Mouse (Mus musculus) fibroblast of lung, adult 2 months (primary cell): ENCODE measurements around the gene Slfn5.
"Not testable (repeated sequence)": the region's sequence is repeated elsewhere in the genome, so short reads cannot be mapped to it uniquely, and the experiment has no call there.

ENCODE experiments used
- DNase-seq: peaks from one replicate; pipeline ENCODE4 v3.0.0-alpha.2; 2011; ENCODE audit warnings: low read depth

The Slfn5 gene

DNA sequence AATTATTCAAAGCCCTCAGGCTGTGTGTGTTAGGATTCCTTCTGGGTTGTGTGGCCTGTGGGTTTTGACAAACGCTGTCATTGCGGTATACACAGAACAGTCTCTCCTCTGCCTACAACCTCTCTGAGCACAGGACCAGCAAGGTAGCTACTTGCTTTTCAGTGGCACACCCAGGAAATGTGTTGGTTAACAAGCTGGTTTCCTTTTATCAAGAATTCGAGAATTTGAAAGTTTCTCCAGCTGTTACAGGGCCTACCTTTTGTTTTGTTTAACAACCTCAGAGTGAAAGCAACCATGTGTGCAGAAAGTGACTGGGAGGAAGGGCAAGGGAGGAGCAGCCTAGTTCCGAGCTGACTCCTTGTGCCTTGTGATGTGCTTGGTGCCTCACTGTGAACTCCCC, 3.7 kb upstream of the Slfn5 start:
- no peak for DNase-seq

DNA sequence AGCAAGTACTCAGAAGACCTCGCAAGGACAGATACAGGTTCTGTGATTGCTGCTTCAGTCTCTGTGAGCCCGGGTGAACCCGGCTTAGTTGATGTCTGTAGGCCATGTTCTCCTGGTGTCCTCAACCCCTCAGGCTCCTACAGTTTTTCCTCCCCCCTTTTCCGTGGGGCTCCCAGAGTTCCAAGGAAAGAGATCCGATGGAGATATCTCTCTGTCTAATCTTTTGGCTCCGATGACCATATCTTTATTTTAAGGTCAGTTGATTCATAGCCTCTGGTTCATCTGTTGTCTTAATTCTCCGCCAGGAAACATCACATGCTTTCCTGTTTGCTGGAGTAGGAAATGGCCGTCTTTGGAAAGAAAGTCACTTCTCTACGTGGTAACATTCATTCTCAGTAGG, 2.1 kb upstream of the Slfn5 start:
- DNase-seq, result no peak

DNA sequence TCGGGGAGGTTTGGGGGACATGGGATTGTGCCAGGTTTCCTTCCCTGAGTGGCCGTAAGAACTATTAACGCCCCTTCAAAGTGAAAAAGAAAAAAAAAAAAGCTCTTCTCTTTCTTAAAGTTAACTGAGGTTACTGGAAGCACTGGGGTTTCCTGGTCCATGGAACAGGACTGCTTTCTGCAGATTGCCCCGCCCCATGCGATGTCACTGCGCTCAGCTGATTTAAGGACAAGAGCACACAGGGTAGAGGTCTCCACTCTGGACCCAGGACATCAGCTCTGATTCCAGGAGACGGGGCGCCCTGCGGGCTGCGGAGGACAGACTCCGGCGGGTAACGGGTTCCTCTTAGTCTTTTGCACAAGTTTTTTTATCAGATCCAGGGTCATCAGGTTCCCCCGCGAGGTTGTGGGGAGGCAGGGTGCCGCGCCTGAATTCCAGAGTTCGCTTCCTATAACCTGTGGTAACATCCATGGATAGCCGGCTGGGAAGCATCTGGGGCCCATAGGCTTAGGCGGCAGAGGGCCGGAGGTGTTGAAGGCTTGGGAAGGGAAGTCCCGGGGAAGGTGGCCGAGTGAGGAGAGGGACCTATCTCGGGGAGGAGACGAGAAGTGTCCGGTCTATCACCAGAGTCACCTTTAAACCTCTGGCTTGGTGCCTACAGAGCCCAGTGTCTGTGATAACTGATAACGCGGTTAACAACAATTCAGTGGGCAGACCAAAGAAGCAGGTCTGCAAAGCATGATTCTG, 889 bp downstream of the Slfn5 start:
- no peak for DNase-seq

DNA sequence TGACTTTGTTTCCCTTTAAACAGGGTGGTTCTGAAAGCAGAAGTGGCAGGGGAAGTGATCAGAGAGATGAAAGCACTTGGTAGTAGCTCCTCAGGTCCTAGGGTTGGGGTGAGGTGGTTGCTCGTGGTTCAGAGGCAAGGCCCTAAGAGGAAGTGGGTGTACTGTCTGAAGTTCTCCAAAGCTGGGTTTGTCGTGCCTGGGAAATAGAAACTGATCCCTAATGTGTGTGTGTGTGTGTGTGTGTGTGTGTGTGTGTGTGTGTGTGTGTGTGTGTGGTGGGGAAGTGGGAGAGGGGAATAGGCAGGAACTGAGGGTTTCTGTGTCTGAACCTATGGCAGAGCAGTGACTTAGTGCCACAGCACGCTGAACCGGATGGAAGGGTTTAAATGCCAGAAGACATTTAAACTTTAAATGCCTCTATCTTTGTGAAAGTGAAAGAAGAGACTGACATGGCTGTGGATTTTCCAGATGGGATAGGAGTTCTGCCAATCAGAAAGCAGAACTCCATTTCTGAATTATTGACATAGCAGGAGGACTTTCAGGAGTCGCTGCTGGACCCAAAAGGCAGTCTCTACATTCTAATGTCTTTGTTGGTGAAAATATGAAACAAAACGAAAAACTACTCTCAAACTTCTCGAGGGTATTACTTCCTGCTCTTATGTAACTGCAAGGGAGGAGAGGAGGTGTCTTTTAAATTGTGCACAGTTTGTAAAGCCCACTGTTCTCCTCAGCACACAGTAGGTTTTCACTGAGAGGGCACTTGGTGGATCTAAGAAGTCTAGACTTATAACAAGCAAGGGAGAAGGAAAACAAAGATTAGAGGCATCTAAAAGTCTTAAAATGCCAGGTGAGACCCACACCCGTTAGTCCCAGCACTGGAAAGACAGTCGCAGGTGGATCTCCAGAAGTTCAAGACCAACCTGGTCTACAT, 1.7 kb downstream of the Slfn5 start:
- DNase-seq, result no peak

DNA sequence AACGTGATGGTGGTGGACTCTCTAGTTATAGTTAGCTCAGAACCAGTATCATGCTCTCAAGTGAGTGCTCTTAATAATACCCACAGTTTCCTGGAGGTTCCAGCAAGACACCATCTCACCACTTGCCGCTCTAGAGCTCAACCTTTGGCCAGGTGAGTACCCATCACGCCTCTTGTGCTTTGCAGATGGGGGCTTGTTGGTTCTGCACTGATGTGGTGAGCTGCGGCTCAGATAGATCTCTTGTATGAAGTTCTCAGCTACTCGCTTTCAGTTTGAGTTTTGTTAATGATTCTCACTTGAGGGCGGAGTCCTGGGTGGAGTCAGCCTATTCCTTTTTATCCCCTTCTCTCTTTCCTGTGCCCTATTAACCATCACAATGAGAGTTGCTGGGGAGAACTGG, 3.5 kb downstream of the Slfn5 start:
- no peak for DNase-seq

DNA sequence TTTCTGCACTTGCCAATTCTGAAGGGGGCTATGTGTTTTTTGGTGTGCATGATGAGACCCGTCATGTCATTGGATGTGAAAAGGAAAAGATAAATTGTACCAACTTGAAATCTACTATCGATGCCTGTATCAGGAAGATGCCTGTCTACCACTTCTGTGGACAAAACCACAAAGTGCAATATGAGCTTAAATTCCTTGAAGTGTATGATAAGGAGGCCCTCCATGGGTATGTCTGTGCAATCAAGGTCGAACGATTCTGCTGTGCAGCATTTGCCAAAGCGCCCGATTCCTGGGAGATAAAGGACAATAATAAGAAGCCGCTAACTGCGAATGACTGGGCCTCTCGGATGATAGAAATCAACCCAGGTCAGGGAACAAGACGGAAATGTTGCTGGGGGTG, 5.8 kb downstream of the Slfn5 start:
- DNase-seq, result no peak

DNA sequence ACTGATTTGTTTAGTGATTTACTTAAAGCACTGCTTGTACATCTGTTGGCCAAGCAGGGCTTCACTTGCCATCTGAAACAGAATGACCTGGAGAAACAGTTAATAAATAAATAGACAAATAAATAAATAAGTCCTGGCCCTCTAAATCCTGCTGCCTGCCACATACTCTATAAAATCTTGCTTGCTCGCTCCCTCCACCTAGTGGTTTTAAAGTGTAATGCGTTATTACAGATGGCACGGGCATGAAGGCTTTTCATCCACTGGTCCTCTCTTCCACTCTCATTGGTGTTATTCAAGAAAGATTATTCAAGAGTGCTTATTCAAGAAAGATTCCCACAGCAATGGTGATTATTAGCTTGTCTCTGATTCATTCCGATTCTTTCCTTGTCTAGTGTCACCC, 8.5 kb downstream of the Slfn5 start:
- DNase-seq, result peak; percentile 15

DNA sequence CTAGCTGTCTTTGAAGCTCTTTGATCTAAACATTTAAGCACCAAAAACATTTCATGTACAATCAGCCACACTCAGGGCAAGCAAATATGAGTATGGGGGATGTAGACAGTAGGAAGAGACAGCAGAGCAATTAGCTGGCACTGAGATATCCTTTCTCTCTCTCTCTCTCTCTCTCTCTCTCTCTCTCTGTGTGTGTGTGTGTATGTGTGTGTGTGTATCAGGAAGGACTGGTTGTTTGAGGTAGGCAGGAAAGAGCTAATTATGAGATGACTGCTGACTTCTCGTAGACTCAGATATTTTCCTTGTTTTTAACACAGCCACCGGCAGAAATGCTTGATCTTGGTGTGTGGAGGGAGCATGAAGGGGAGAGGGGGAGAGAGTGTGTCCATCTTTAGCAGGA, 10.6 kb downstream of the Slfn5 start:
- no peak for DNase-seq

DNA sequence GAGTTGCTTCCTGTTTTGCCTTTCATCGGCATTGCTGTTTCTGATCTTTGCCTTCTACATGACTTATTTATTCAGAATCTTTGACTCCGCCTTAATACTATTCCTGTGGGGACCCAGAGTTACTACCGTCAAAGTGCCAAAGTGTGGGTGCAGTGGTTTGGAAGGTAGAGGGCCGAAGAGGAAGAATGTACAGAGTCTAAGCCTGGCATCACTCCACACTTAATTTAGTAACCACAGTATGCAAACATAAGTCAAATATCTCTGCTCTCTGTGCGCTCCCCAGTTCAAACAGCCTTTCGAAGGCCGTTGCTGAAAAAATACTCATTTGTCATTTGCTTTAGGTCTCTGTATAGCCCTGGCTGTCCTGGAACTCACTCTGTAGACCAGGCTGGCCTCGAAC, 11.1 kb downstream of the Slfn5 start:
- DNase-seq, result no peak

DNA sequence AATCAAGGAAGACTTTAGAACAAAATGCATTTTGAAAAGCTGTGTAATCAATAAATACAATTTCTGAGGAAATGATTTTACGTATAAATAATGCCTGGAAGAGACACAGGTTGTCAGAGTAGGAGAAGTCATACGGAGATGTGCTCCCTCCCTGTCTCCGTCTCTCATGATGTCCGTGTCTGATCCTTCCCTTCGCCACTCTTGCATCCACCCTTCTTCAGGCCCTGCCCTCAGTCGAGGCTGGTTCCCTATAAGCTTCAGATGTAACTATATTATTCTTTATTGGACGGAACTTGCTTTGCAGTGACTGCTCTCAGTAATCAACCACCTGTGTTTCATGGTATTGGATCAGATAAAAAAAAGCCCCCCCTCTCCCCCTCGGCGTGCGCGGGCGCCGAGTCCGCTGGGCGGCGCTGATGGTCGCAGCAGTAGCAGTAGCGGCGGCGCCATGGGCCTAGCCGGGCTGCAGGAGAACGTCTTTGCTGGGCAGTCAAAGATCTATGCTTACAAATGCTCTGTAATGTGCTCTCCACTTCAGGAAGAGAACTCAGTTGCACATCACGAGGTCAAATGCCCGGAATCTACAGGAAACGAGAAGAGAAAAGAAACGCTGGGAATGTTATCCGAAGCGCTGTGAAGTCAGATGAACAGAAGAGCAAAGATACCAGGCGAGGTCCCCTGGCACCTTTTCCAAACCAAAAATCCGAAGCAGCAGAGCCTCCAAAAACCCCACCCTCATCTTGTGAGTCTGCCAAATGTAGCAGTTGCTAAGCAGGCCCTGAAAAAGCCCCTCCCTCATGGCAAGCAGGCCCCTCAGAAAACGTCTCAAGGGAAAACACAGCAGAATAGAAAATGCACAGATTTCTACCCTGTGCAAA, 19.8 kb downstream of the Slfn5 start:
- peak; percentile 18 for DNase-seq

DNA sequence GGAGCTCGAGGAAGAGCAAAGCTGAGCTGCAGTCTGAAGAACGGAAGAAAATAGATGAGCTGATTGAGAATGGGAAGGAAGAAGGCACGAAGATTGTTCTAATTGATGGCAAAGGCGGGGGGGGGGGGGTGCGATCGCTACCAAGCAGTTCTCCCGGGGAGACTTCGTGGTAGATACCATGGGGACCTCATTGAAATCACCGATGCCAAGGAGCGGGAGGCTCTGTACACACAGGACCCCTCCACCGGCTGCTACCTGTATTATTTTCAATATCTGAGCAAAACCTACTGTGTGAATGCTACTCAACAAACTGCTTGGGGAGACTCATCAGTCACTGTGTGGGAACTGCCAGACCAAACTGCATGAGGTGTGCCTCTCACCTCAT, 20.4 kb downstream of the Slfn5 start:
- no peak for DNase-seq

DNA sequence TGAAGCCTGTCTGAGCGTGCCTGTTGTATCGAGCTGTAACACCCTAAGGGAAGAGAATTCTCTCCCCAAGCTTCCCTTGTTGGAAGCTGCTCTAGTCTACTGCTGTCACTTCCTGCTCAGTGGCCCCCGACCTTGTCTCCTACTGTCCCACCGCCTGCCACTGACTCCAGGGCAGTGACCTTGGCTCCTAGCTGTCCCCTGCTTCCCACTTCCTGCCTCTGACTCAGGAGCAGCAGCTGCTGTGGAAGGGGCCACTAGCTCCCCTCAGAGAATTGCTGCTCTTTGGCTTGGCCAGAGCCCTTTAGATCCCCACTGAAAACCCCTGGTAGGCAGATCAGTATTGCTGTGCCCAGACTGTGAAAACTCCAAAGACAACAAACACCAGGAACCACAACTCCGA, 22.8 kb downstream of the Slfn5 start:
- peak; percentile 14 for DNase-seq

DNA sequence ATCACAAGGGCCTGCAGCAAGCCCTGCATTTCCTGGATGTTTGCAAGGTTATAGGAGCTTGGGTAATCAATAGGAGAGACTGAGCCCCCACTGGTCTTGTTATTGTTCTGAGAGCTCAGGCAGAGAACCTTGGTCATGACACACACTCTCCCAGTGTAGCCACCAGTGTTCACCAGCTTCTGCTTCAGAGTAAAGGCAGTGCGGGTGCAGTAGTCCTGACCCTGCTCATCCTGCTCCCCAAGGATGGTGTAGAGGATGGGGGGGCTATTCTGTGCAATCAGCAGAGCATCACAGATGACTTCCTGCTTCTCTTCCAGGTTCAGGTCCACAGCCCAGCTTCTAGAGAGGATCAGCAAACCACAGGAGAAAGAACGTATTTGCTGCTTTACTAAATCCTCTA, 31.3 kb downstream of the Slfn5 start:
- DNase-seq, result not testable (repeated sequence)

DNA sequence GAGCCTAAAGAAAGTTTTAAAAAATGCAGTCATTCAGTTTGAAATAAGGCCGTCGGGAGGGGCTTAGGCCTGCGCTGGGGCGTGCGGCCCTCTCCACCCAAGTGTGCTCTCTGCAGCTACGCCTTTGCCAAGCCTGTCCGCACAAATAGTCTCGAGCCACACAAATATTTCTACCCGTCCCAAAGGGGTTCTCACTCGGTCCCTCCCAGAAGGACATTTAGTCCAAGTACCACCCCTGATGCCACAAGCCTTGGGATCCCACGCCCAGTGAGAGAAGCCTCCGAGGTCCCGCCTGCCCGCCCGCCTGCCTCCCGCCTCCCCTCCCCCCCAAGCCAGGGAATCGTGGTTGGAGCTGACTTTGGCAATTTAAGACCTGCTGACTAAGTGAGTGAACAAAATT, 32.0 kb downstream of the Slfn5 start:
- no peak for DNase-seq

DNA sequence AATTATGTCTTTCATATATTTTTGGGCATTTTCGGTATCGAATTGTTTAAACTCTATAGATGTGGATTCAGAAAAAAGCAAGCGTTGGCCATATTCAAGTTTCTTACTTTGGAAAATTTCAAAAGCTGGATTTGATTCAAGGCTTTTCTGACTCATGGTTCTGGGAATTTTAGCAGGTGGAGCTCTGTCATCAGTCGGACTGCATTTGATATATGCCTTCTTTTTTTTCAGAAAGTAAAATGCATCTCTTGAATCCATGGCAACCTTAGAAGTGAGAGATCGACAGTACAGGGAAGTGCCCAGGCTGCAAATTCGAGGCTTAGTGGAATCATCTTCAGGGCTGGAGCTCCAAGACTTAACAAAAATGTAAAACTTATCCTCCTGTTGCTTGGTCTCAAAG, 36.5 kb downstream of the Slfn5 start:
- DNase-seq, result no peak

DNA sequence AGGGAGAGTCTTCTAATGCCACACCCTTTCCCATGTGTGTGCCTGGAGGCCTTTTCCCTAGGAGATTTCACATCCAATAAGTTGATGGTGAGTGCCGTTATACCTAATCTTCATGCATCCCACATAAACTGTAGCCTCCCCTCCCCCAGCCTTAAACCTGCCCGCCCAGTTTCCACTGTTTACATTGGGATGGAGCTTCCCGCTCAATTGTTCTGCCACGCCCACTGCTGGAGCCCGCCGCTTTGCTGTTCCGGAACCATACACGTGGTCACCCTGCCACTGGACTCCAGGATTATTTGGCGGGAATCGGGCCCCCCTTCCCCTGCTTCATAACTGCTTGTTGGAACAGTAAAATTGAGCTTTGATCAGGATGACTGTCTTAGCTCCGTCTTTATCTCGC, 38.2 kb downstream of the Slfn5 start:
- DNase-seq, result no peak

DNA sequence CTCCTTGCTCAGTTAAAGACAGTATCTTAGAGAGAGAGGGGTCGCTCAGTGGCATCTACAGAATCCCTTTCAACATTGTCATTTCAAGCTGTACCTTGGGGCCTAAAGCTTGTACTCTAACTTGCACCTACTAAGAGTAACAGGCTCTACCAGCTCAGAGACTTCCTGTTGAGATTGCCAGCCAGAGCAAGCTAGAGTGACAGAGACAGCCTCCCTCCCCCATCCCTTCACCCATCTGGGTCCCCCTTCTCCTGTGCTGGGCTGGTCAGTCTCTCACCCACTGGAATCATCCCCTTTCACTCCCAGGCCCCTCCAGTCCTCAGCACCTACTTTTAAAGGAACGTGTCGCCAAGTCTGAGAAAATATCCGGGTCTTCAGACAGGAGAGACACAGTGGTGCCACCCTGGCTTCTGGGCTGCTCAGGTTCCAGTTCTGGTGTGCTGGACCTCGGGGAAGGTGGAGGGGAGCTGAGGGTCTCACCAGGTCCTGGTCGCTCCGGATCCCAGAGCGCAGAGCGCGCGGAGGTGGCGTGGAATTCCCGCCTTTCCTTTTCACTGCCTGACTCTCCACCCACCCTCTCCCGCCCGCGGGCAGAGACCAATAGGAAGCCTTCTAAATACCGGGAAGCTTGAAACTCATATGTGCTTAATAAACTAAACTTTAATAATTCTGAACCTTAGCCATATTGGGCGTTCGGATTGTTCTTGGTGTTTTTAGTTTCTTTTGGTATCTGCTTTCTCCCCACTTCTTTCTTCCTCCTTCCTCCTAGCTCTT, 39.6 kb downstream of the Slfn5 start:
- DNase-seq, result peak; percentile 29

DNA sequence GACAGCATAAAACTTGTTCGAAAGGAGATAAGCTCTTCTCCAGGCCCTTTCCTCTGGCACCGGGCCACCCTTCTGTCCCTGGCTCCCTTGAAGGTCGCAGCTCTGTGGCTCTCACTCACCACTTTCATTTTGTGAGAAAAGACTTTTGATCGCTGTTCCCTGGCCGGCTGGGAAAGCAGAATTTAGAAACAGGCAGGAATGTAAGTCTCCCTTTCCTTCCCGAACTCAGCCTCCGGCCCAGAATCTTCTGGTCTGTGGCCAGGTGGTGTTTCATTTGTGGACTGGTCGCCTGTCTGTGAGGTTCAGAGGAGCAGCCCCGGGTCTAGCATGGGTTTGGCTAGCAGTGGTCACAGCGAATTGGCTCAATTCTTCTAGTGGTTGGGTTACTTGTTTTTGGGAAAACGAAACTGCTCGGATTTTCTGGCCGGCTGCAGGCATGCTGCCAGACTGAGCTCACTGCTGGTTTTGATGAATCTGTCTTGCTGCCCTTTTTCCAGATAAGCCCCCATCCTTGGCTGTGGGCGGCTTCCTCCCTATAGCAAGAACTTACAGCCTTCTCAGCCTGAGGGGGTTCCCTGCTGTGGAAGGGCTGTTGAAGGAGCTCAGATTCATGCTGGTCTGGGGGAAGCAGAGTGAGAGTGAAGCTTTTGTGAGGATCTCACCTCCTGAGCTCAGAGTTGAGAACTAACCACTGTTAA, 40.5 kb downstream of the Slfn5 start, which contains the start of gene Slfn9:
Gene Slfn9 (minus strand): TSS at position 362 of the 698 bp plus-strand sequence.
- DNase-seq, result peak; percentile 43

DNA sequence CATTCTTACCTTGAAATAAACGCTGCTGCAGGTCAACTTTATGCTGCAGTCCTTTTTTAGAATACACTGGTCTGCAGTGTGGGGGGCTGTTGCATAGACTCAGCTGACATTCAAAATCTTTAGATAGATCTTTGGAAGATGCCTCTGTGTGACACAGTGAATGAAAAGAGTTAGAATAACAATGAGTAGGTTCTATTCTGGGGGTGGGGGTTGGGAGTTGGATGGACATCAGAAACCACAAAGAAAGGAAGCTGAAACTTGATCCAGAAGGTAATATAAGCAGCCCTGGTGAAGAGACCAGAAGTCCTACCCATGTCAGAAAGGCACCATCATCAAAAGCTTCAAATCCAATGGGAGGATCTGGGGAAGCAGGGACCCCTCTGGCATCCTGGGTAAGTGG, 62.2 kb downstream of the Slfn5 start:
- DNase-seq, result no peak
